Mouse (Mus musculus): ENCODE data around the gene Amn.

The Amn gene

DNA sequence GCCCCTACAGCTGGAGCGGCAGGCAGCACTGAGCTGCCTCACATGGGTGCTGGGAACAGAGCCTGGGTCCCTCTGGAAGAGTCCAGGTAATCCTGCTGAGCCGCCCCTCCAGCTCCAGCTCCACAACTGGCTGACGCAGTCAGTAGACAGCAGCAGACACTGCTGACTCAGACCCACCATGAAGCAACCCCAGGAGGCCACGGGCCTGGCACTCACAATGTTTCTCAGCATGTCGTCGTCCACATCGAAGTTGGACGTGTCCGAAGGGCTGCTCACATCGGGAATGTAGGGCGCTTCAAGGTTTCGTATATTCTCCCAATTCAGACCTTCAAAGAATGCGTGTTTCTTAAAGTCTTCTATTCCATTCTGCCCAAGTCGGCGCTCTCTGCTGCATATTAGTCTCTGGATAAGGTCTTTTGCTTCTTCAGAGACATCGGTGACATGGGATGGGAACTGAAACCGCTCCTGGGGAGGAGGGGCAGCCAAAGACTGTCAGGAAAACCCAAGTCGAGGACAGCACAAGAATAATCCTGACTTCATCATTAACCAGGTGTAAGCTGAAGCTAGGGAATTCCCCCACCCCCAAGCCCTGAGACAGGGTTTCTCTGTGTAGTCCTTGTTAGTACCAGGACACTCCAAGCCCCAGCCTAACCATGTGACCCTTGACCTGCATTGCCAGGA is 55.0 kb downstream of the Amn start:
- no peak for DNase-seq
